Mouse (Mus musculus) testis, adult 2 months (tissue): ENCODE measurements around the gene Them5.

Experiments
- CTCF ChIP-seq: fragments of 200-500 bp; IDR thresholded peaks from 2 replicates; pipeline ENCODE4 v1.5.1; 2012; ENCODE audit warnings: low read depth, mild to moderate bottlenecking, inconsistent platforms, low read length, moderate library complexity; ENCODE audit not compliant: control insufficient read depth, insufficient read depth, insufficient replicate concordance
- POLR2A ChIP-seq: fragments of 200-500 bp; IDR thresholded peaks from 2 replicates; pipeline ENCODE4 v1.6.1; 2012; ENCODE audit warnings: low read depth, mild to moderate bottlenecking, inconsistent platforms, low read length, moderate library complexity; ENCODE audit not compliant: control insufficient read depth

DNA sequence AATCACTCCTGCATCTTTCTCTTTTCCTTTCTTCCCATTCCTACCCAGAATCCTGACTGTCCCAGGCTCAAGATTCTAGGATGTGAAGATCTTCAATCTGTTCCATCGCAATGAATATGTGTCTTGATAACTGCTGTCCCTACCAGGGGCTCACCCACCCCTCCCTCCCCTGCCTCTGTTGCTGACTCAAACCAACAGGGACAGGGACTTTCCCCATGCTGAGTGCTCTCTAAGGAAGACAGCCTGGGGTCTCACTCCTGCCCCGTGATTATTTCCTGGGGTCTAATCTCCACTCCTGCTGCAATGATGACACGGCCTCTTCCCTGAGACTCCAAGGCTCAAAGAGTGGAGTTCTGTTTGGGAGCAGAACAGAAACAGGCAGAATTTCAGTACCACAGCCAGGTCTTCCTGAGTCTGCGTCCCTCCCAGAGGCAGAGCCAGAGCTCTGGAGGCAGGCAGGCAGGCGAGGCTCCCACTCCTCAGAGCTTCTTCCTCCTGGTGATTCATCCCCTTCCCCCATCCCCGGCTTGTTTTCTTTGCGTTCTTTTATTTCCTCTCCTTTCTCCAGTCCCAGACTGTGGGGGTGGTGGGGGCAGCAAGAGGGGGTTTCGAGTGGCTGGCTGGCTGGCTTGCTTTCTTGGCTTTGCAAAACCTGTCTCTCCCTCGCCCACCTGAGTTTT is 38.1 kb downstream of the Them5 start:
- TF ChIP-seq CTCF, result no peak
- TF ChIP-seq POLR2A, result no peak
